Mouse (Mus musculus) heart, postnatal 0 days (tissue): ENCODE measurements around the gene Dnmbp. TPM values are rescaled to one million over a fixed set of nuclear protein-coding genes. Genes with fewer than 3 reads are reported as not detected.

Source experiments
- ATAC-seq: fragments of 200-750 bp; cut with Nextera tagmentation; 2 replicates; pipeline ENCODE4 v1.8.0; 2017; ENCODE audit warnings: low read depth, moderate number of reproducible peaks, moderate library complexity; ENCODE audit not compliant: insufficient read depth
- DNase-seq: peaks from one replicate; pipeline ENCODE4 v3.0.0-alpha.2; 2016; ENCODE audit warnings: low spot score
- H3K27ac ChIP-seq: fragments of 300-500 bp; sonication (generic); 2 replicates; pipeline ENCODE4 v1.5.1; 2014; ENCODE audit warnings: low read depth, mild to moderate bottlenecking
- H3K27me3 ChIP-seq: fragments of 300-500 bp; sonication (generic); 2 replicates; pipeline ENCODE4 v1.6.1; 2014; ENCODE audit warnings: low read length, mixed read lengths; ENCODE audit not compliant: control insufficient read depth, insufficient read depth
- H3K36me3 ChIP-seq: fragments of 300-500 bp; sonication (generic); replicated peaks from 2 replicates; pipeline ENCODE4 v1.6.1; 2014; ENCODE audit warnings: low read length, mixed read lengths; ENCODE audit not compliant: control insufficient read depth, insufficient read depth
- H3K4me1 ChIP-seq: fragments of 300-500 bp; sonication (generic); 2 replicates; pipeline ENCODE4 v1.6.1; 2014; ENCODE audit warnings: antibody characterized with exemption; ENCODE audit not compliant: control insufficient read depth, insufficient read depth
- H3K4me2 ChIP-seq: fragments of 300-500 bp; sonication (generic); 2 replicates; pipeline ENCODE4 v1.6.1; 2014; ENCODE audit warnings: low read depth, mild to moderate bottlenecking, low read length, moderate library complexity
- H3K4me3 ChIP-seq: fragments of 300-500 bp; sonication (generic); 2 replicates; pipeline ENCODE4 v1.5.1; 2014; ENCODE audit warnings: low read depth, low read length
- H3K9ac ChIP-seq: fragments of 300-500 bp; sonication (generic); replicated peaks from 2 replicates; pipeline ENCODE4 v1.6.1; 2014; ENCODE audit warnings: low read depth, low read length, mixed read lengths
- H3K9me3 ChIP-seq: fragments of 300-500 bp; sonication (generic); replicated peaks from 2 replicates; pipeline ENCODE4 v1.6.1; 2016; ENCODE audit warnings: low read length; ENCODE audit not compliant: control insufficient read depth
- CTCF ChIP-seq: IDR thresholded peaks from 2 replicates; pipeline ENCODE4 v1.5.1; 2016; ENCODE audit warnings: antibody characterized with exemption, control low read depth, low read depth
- EP300 ChIP-seq: IDR thresholded peaks from 2 replicates; pipeline ENCODE4 v1.6.1; 2016; ENCODE audit warnings: antibody characterized with exemption, low read depth
- WGBS: fragments of 180-500 bp; shearing (Covaris S2); extraction: QIAGEN DNeasy Blood & Tissue Kit; methylation state at CpG from one replicate; pipeline ENCODE4 v1.1.7; 2014; 5-methylcytosine and 5-hydroxymethylcytosine counted together
- polyA plus RNA-seq: library from polyadenylated mRNA; unstranded; fragments of >200 nt; fragmentation: Nextera tagmentation; extraction: Ambion mirVana; gene quantifications from 2 replicates; pipeline ENCODE4 v1.2.1, GENCODE M21; 2015
- total RNA-seq: library from RNA; depleted of rRNA; stranded (reverse); fragments of >200 nt; gene quantifications from 2 replicates; pipeline ENCODE4 v1.2.3, GENCODE M21; 2014; ENCODE audit warnings: low replicate concordance

Gene Dnmbp
- total and polyA plus RNA-seq, 2 experiments from 2014 or later, result 6.0 to 12.4 TPM

DNA sequence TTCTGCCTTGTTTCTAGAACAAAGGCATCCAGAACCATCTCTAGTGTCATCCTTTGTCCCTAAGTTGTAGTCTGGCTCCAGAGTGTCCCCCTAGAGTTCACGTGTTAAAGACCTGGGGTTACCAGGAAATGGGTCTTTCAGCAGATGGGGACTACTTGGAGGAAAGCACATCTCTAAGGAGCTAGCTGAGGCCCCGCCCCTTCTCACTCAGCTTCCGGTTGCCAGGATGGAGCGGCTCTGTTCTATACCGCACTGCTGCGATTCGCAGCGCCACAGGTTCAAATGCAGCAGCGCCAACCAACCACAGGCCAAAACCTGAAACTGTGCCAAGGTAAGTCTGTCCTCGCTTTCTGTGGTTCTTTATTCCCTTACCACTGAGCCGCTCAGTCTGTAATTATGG, 65.6 kb downstream of the Dnmbp start:
- Histone ChIP-seq H3K27me3 (no peaks in the 10 kb centered on the region), H3K4me2 (no peak overlapping the region), H3K36me3 (peaks cover 48% of the 10 kb centered on the region), H3K27ac (no peak overlapping the region), H3K9me3 (no peaks in the 10 kb centered on the region), H3K4me3 (no peak overlapping the region), H3K9ac (no peak overlapping the region), H3K4me1 (no peaks in the 10 kb centered on the region)
- no peak for TF ChIP-seq EP300
- TF ChIP-seq CTCF, result no peak
- no peak for ATAC-seq
- 88% methylated on average over 11 of the region's 11 CpGs for WGBS
- no peak for DNase-seq

DNA sequence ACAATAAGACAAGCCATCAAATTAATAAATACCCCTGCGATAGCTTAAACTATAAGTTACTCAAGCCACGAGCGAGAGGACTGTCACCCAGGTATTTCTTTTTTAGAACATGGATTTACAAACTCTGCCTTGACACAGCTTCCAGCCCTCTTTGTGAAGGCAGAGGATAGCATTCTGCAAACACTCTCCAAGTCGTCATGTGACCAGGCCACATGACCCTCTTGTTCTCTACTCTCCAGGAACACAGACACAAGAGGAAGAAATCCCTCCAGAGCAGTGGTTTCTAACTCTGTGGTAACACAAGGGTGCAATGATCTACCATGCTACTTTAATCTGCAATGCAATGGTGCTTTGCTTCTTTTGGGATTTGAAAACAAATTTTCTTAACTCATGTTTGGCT, 69.6 kb downstream of the Dnmbp start:
- Histone ChIP-seq H3K27me3 (no peaks in the 10 kb centered on the region), H3K9me3 (no peaks in the 10 kb centered on the region), H3K4me2 (no peak overlapping the region), H3K4me1 (no peaks in the 10 kb centered on the region), H3K4me3 (no peak overlapping the region), H3K9ac (no peak overlapping the region), H3K27ac (no peak overlapping the region), H3K36me3 (peaks cover 86% of the 10 kb centered on the region)
- WGBS, result 88% methylated on average over 4 of the region's 4 CpGs
- no peak for TF ChIP-seq EP300
- no peak for TF ChIP-seq CTCF
- ATAC-seq, result no peak
- no peak for DNase-seq

DNA sequence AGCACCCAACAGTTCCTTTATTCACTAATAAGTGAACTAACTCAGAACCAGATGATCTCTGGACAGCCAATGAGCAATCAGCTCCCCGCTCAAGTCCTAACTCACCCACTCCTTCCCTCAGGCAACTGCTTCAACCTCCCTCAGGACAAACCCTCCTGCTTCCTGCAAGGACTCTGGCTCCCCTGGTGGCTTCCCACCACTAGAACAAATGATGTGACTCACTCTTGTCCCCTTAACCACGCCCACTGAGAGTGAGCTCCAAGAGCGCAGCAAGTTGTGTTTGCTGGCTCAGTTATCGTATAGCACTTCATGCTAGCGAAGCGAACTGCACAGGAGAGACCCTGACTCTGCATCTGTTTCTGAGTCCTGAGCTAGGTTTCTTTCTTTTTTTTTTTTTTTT, 82.6 kb downstream of the Dnmbp start:
- 64% methylated on average over 6 of the region's 6 CpGs for WGBS

DNA sequence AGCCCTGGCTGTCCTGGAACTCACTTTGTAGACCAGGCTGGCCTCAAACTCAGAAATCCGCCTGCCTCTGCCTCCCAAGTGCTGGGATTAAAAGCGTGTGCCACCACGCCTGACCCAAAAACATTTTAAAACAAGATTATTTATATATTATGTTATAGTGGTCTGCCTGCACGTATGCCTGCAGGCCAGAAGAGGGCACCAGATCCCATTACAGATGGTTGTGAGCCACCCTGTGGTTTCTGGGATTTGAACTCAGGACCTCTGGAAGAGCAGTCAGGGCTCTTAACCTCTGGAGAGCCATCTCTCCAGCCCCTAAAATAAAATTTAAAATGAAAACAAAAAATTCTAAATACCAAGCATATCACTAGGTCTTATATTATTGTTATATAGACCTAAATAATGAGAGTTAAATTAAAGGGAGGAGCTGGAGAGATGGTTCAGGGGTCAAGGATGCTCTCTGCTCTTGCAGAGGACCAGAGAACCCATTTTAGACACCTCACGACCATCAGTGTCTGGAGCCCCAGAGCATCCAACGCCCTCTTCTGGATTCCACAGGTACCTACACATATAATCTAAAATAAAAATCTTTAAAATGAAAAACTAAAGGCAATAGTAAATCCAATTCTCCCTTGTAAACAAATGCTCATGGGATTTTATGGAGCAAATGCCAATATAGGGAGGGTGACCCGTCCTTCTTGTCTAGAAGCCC, 87.0 kb downstream of the Dnmbp start:
- Histone ChIP-seq H3K27me3 (no peaks in the 10 kb centered on the region), H3K9ac (no peak overlapping the region), H3K36me3 (peaks cover 72% of the 10 kb centered on the region), H3K4me3 (no peak overlapping the region), H3K4me2 (no peak overlapping the region), H3K9me3 (no peaks in the 10 kb centered on the region), H3K27ac (no peak overlapping the region), H3K4me1 (no peaks in the 10 kb centered on the region)
- DNase-seq (no peak), ATAC-seq (no peak)
- TF ChIP-seq CTCF (peak; percentile 50), EP300 (no peak)
- 75% methylated on average over 7 of the region's 7 CpGs for WGBS

More for the DNA sequence above, 82.6 kb downstream of the Dnmbp start:
- Histone ChIP-seq H3K27me3 (no peaks in the 10 kb centered on the region), H3K4me1 (no peaks in the 10 kb centered on the region), H3K36me3 (peaks cover 50% of the 10 kb centered on the region), H3K4me2 (no peak overlapping the region), H3K27ac (no peak overlapping the region), H3K9ac (no peak overlapping the region), H3K9me3 (no peaks in the 10 kb centered on the region), H3K4me3 (no peak overlapping the region)
- peak; percentile 55 for ATAC-seq
- peak; percentile 33 for DNase-seq
- TF ChIP-seq CTCF (no peak), EP300 (no peak)

DNA sequence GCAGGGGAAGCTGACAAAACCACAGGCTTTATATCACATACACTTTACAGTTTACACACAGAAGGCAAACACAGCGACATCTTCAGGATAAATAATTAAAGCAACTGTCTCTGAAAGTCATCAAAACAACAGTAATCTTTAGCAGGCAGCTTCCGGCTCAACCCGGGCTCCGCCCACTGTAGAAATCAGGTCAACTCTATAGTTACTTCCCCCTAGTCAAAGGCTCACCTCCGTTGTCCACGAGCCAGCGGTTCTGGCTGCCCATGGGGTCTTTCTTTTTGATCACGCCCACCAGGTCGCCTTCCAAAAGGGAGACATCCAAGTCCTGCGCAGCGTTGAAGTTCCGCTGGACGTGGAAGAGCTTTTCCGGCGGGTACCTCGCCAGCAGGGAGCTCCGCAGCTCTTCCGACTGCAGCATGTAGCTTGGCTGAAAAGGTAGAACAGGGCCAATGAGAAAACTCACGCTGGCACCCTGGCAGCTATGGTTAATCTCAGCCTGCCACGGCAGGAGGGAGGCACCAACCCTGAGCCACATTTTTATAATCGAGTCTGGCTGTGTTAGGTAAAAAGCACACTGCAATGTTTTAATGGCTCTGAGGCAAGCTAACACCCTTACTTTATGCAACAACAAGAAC, 87.9 kb downstream of the Dnmbp start:
- peaks cover 80% of the 10 kb centered on the region for H3K36me3 ChIP-seq
- no peaks in the 10 kb centered on the region for H3K27me3 ChIP-seq
- H3K4me1 ChIP-seq, result no peaks in the 10 kb centered on the region
- H3K4me3 ChIP-seq, result no peak overlapping the region
- no peak for ATAC-seq
- no peaks in the 10 kb centered on the region for H3K9me3 ChIP-seq
- H3K4me2 ChIP-seq, result no peak overlapping the region
- WGBS, result 84% methylated on average over 21 of the region's 21 CpGs
- no peak overlapping the region for H3K9ac ChIP-seq
- no peak overlapping the region for H3K27ac ChIP-seq
- DNase-seq, result no peak
- TF ChIP-seq EP300 (no peak), CTCF (no peak)

DNA sequence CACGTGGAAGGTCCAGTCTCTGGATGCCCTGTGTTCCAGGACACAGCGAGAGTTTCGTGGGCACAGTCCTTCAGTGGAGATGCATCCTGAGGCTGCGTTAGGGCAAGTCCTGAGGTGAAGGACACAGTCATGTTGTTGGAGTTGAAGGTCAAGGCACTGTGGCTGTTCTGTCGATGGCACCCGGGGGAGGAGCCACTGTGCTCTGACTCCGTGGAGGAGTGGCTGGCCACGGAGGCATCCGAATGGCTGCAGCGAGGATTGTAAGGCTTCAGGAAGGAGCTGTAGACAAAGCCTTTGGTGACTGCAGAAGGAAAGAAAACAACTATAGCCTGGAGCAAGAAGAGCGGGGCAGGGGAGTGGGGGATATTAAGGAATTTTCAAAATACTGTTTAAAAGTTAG, 90.0 kb downstream of the Dnmbp start:
- Histone ChIP-seq H3K9ac (no peak overlapping the region), H3K4me1 (no peaks in the 10 kb centered on the region), H3K4me3 (no peak overlapping the region), H3K27ac (no peak overlapping the region), H3K27me3 (no peaks in the 10 kb centered on the region), H3K4me2 (no peak overlapping the region), H3K36me3 (peaks cover 88% of the 10 kb centered on the region), H3K9me3 (no peaks in the 10 kb centered on the region)
- TF ChIP-seq CTCF (no peak), EP300 (no peak)
- DNase-seq (no peak), ATAC-seq (no peak)
- 84% methylated on average over 11 of the region's 11 CpGs for WGBS
